Mouse (Mus musculus) ES-Bruce4 (cell line): ENCODE results near the gene Snx3.
A peak's percentile ranks its signal among the peaks of the same experiment; 100 is the strongest.

ENCODE experiments used
- CTCF ChIP-seq: IDR thresholded peaks from one replicate; pipeline ENCODE4 v1.8.1; 2011; ENCODE audit warnings: low read depth, low read length
- EP300 ChIP-seq: IDR thresholded peaks from 2 replicates; pipeline ENCODE4 v1.6.1; 2011; ENCODE audit warnings: low read depth, low read length; ENCODE audit not compliant: insufficient read depth
- POLR2A ChIP-seq: IDR thresholded peaks from one replicate; pipeline ENCODE4 v1.8.1; 2011; ENCODE audit warnings: low read length; ENCODE audit not compliant: insufficient read depth

GRCm38 (mm10) chr10:42474946-42475514 lies 26.8 kb upstream of the Snx3 start:
- no peak for TF ChIP-seq CTCF
- TF ChIP-seq EP300, result peak; percentile 90
- TF ChIP-seq POLR2A, result peak; percentile 50
